Mouse (Mus musculus) forebrain, embryonic 11.5 days (tissue): Measurements from ENCODE around the gene Klhl35. TPM values are rescaled to one million over a fixed set of nuclear protein-coding genes. Genes with fewer than 3 reads are reported as not detected.
A peak's percentile ranks its signal among the peaks of the same experiment; 100 is the strongest.

Experiments used
- ATAC-seq: fragments of 200-750 bp; cut with Nextera tagmentation; replicated peaks from 2 replicates; pipeline ENCODE4 v1.8.0; 2017; ENCODE audit warnings: moderate TSS enrichment; ENCODE audit not compliant: low FRiP score
- DNase-seq: peaks from one replicate; pipeline ENCODE4 v3.0.0-alpha.2; 2017; ENCODE audit warnings: low spot score
- H3K27ac ChIP-seq: fragments of 300-500 bp; sonication (generic); 2 replicates; pipeline ENCODE4 v1.5.1; 2014; ENCODE audit warnings: low read depth, low read length
- H3K27me3 ChIP-seq: fragments of 300-500 bp; sonication (generic); 2 replicates; pipeline ENCODE4 v1.6.1; 2014; ENCODE audit warnings: mild to moderate bottlenecking, low read length, mixed read lengths; ENCODE audit not compliant: control insufficient read depth, insufficient read depth
- H3K36me3 ChIP-seq: fragments of 300-500 bp; sonication (generic); 2 replicates; pipeline ENCODE4 v1.6.1; 2014; ENCODE audit warnings: mild to moderate bottlenecking, low read length, moderate library complexity, mixed read lengths; ENCODE audit not compliant: control insufficient read depth, insufficient read depth
- H3K4me1 ChIP-seq: fragments of 300-500 bp; sonication (generic); replicated peaks from 2 replicates; pipeline ENCODE4 v1.6.1; 2014; ENCODE audit warnings: low read length, mixed read lengths; ENCODE audit not compliant: control insufficient read depth, insufficient read depth
- H3K4me2 ChIP-seq: fragments of 300-500 bp; sonication (generic); 2 replicates; pipeline ENCODE4 v1.6.1; 2014; ENCODE audit warnings: low read depth, mild to moderate bottlenecking, low read length, moderate library complexity, mixed read lengths; ENCODE audit not compliant: severe bottlenecking
- H3K4me3 ChIP-seq: fragments of 300-500 bp; sonication (generic); 2 replicates; pipeline ENCODE4 v1.5.1; 2014; ENCODE audit warnings: low read depth, low read length
- H3K9ac ChIP-seq: fragments of 300-500 bp; sonication (generic); 2 replicates; pipeline ENCODE4 v1.6.1; 2014; ENCODE audit warnings: low read length
- H3K9me3 ChIP-seq: fragments of 300-500 bp; sonication (generic); 2 replicates; pipeline ENCODE4 v1.6.1; 2016; ENCODE audit warnings: low read length, mixed read lengths; ENCODE audit not compliant: control insufficient read depth
- WGBS: fragments of 180-500 bp; shearing (Covaris S2); extraction: QIAGEN DNeasy Blood & Tissue Kit; methylation state at CpG from one replicate; pipeline ENCODE4 v1.1.7; 2014; 5-methylcytosine and 5-hydroxymethylcytosine counted together
- polyA plus RNA-seq: library from polyadenylated mRNA; unstranded; fragments of >200 nt; fragmentation: Nextera tagmentation; extraction: Ambion mirVana; gene quantifications from 2 replicates; pipeline ENCODE4 v1.2.1, GENCODE M21; 2014

Gene Klhl35
- polyA plus RNA-seq: 4.7 and 5.5 TPM in 2 replicates

DNA sequence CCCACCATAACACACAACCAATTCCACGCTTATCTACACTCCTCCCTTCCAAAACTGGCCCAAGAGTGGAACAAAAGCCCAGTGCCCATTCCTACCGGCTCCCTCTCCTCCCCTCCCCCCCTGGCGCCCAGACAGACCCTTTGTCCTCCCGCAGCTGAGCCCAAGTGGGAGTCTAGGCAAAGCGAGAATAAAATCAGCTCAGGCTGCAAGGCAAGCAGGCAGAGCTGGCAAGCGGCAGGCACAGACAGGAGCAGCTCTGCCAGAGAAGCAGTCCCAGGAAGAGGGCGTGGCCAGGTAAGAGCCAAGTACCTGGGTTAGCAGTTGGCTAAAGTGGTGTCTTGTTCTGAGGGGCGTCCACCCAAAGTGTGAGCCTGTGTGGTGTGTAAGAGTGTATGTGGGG, at the start of gene Klhl35:
Gene Klhl35 (plus strand): TSS at position 194 of the 400 bp plus-strand sequence.
- Histone ChIP-seq H3K36me3 (no peaks in the 10 kb centered on the region), H3K4me1 (peaks cover 15% of the 10 kb centered on the region), H3K4me3 (no peak within 1 kb of the TSS; the same call in 1 of the 2 replicates), H3K27me3 (peaks cover 17% of the 10 kb centered on the region), H3K9me3 (no peaks in the 10 kb centered on the region), H3K9ac (peak within 1 kb of the TSS; percentile 43), H3K27ac (0 out of 2 replicates have a peak within 1 kb of the TSS, but pooled peaks have one; percentile 4), H3K4me2 (peak within 1 kb of the TSS; percentile 26; the same call in 1 of the 2 replicates)
- ATAC-seq (no peak), DNase-seq (peak; percentile 69)
- 11% methylated on average over 8 of the region's 8 CpGs for WGBS

DNA sequence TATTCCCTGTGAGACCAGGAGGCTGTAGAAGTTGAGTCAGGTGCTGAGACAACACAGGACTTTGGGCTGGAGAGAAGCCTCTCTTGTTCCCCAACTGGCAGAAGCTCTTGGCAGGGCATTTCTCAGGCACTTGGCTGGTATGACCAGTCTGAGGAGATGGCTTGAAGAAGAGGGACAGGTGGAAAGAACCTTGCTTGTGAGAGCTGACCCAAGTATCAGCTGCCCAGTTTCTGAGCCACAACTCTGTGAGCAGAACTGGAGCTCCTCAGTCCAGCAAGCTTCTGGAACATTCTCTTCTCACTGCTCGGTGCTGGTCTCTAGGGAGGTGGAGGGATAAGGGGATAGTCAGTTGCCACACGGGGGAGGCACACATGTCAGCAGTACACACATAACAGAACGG, 46.5 kb upstream of the Klhl35 start:
- DNase-seq (no peak), ATAC-seq (no peak)
- Histone ChIP-seq H3K27me3 (no peaks in the 10 kb centered on the region), H3K4me1 (no peaks in the 10 kb centered on the region), H3K4me3 (no peak overlapping the region), H3K36me3 (no peaks in the 10 kb centered on the region), H3K27ac (no peak overlapping the region), H3K4me2 (no peak overlapping the region), H3K9ac (no peak overlapping the region), H3K9me3 (no peaks in the 10 kb centered on the region)
- WGBS: 90% methylated on average over 3 of the region's 3 CpGs

DNA sequence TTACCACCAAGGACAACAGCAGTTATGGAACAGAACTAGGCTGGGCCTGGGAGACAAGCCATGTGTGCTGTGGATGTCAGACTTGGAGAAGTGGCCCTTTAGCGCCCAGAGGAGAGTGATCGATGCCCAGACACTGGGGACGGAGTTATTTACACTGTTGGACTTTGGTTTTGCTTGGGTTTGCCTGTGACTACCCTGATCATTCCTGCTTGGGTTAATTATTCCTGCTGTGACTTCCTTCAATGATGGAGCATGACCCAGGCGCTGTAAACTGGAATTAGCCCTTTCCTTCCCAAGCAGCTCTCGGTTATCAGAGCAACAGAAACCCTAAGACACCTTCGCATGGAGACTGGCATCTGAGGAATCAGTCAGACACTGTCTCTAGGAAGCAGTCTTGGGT, 44.8 kb upstream of the Klhl35 start:
- Histone ChIP-seq H3K9me3 (no peaks in the 10 kb centered on the region), H3K9ac (no peak overlapping the region), H3K4me3 (no peak overlapping the region), H3K27ac (no peak overlapping the region), H3K27me3 (no peaks in the 10 kb centered on the region), H3K4me2 (no peak overlapping the region), H3K4me1 (peaks cover 3% of the 10 kb centered on the region; the same call in 1 of the 2 replicates), H3K36me3 (no peaks in the 10 kb centered on the region)
- WGBS: 92% methylated on average over 6 of the region's 6 CpGs
- DNase-seq (no peak), ATAC-seq (no peak)

DNA sequence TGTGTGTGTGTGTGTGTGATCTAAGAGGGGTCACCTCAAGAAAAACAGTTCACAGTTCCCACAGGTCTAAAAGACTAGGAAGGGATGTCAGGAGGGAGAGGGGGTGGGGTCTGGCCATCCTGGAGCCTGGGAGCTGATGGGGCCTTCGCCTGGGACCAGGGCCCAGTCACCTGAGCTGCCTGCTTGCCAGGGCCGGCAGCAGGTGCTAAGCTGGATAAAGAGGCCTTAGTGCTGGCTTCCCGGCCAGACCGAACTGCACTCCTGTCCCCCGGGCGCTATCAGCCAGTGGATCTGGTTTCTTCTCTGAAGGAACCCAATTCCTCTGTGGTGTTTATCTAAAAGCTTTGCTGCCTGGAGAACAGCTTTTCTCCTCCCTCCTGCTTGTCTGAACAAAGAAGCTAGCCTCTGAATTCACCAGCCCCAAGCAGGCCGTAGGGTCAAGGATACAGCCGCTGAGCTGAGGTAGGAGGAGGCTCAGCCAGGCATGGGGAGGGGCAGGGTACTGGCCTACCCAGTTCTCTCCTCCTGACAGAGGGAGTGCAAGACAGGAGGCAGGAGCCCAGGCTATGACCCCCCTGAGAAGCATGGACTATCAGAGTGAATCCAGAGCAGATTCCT, 41.2 kb upstream of the Klhl35 start:
- Histone ChIP-seq H3K36me3 (no peaks in the 10 kb centered on the region), H3K4me3 (no peak overlapping the region), H3K9ac (no peak overlapping the region), H3K4me2 (no peak overlapping the region), H3K4me1 (peaks cover 5% of the 10 kb centered on the region; the same call in 1 of the 2 replicates), H3K9me3 (no peaks in the 10 kb centered on the region), H3K27ac (peak overlapping the region; percentile 62; the same call in 1 of the 2 replicates), H3K27me3 (no peaks in the 10 kb centered on the region)
- WGBS: 27% methylated on average over 8 of the region's 8 CpGs
- no peak; the same call in 1 of the 2 replicates for ATAC-seq
- DNase-seq: no peak

DNA sequence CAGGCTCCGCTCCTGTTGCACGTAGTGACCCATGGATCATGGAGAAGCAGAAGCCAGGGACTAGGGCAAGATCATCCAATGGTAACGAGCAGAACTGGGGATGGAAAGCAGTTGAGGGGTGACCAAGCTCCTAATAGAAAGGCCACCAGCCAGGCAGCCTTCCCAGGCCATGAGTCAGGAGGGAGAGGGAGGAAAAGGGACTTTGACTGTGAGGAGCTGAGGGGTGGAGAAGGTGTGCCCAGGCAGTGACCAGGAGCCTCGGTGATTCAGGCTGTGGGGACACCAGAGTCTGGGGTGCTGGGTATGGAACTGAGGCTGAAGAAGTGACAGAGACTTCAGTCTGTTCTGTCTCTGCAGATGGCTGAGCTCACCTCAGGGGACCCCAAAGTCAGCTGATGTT, 40.1 kb upstream of the Klhl35 start:
- H3K36me3 ChIP-seq: no peaks in the 10 kb centered on the region
- peaks cover 5% of the 10 kb centered on the region; the same call in 1 of the 2 replicates for H3K4me1 ChIP-seq
- no peak for DNase-seq
- H3K27me3 ChIP-seq: no peaks in the 10 kb centered on the region
- ATAC-seq: no peak
- no peak overlapping the region for H3K9ac ChIP-seq
- no peak overlapping the region for H3K4me2 ChIP-seq
- WGBS: 86% methylated on average over 4 of the region's 4 CpGs
- no peak overlapping the region for H3K27ac ChIP-seq
- no peak overlapping the region for H3K4me3 ChIP-seq
- no peaks in the 10 kb centered on the region for H3K9me3 ChIP-seq

DNA sequence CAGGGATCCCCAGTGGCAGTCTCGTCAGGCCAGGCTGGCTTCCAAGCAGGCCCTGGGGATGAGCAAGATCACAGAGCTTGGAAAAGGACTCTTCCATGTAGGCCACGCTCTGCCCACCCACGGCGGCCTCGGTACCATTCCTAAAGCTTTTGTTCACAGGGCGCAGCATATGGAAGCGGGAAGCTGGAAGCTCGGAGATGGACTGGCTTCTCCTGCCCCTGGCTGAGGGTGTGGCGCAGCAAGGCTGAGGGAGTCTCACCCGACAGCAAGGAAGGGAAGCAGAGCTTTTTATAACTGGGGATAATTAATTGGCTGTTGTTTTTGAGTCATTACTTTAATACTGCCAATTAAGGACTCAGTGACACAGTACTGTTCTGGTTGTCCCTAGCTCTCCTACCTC, 38.8 kb upstream of the Klhl35 start:
- DNase-seq (no peak), ATAC-seq (peak; percentile 21; the same call in 1 of the 2 replicates)
- no peaks in the 10 kb centered on the region for H3K27me3 ChIP-seq
- peaks cover 5% of the 10 kb centered on the region; the same call in 1 of the 2 replicates for H3K4me1 ChIP-seq
- H3K4me2 ChIP-seq: no peak overlapping the region
- H3K9ac ChIP-seq: no peak overlapping the region
- H3K36me3 ChIP-seq: no peaks in the 10 kb centered on the region
- no peak overlapping the region for H3K4me3 ChIP-seq
- no peak overlapping the region for H3K27ac ChIP-seq
- no peaks in the 10 kb centered on the region for H3K9me3 ChIP-seq
- WGBS: 50% methylated on average over 10 of the region's 10 CpGs

DNA sequence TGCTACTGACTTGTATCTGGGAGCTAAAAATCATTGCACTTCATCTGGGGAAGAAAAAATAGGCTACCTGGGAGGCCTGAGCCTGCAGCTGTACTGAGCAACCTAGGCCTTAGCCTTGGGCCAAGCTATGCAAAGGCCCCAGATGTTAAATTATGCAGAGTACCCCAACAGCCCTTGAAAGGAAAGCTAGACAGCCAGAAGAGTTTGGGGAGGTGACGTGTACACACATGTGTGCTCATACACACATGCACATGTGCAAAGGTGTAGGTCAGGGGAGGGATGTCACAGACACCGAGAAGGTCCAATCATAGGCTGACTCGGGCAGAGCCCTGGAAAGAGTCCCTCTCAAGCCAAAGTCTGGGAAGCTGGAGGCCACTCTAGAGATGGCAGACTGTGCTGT, 37.8 kb upstream of the Klhl35 start:
- WGBS: 87% methylated on average over 3 of the region's 3 CpGs
- Histone ChIP-seq H3K36me3 (no peaks in the 10 kb centered on the region), H3K4me2 (no peak overlapping the region), H3K27ac (no peak overlapping the region), H3K9me3 (no peaks in the 10 kb centered on the region), H3K4me3 (no peak overlapping the region), H3K4me1 (peaks cover 5% of the 10 kb centered on the region; the same call in 1 of the 2 replicates), H3K27me3 (no peaks in the 10 kb centered on the region), H3K9ac (no peak overlapping the region)
- ATAC-seq (no peak), DNase-seq (no peak)

DNA sequence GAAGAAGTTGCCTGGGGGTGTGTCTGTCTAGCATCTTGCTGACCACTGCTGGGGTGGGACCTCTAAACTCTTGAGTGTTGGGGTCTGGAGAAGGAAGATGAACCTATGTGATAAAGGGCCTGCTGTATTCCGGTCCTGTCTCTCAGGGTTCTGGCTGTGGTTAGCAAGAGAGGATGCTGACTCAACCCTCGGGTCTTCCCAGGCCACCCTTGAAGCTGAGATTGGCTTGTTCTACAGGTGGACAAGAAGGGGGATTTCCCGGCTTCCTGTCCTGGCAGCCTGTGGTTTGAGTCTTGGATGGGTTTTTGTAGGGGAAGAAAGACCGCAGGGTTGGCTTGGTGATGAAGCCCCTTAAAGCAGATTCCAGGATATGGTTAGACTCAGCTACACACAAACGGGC, 37.0 kb upstream of the Klhl35 start:
- H3K4me1 ChIP-seq: peaks cover 5% of the 10 kb centered on the region; the same call in 1 of the 2 replicates
- no peak for ATAC-seq
- no peak overlapping the region for H3K9ac ChIP-seq
- H3K36me3 ChIP-seq: no peaks in the 10 kb centered on the region
- no peaks in the 10 kb centered on the region for H3K9me3 ChIP-seq
- H3K4me2 ChIP-seq: no peak overlapping the region
- H3K27me3 ChIP-seq: no peaks in the 10 kb centered on the region
- 97% methylated on average over 5 of the region's 5 CpGs for WGBS
- no peak for DNase-seq
- H3K27ac ChIP-seq: no peak overlapping the region
- H3K4me3 ChIP-seq: no peak overlapping the region

DNA sequence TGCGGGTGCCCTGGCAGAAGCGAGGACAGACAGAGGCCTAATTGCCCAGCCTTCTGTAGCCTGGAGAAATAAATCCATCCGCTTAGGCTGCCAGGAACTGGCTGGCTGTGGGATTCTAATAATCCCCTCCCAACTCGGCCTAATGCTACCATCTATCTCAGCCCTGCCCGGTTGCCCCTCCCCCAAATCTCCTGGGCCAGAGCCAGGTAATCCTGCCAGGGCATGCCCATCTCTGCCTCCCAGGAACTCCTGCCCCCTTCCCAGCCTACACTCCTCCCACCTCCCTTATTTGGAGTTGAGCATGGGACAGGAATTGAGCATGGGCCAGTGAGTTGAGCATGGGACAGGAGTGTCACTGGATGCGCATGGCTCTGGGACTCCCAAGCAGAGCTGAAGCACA, 36.0 kb upstream of the Klhl35 start:
- no peak for DNase-seq
- Histone ChIP-seq H3K9ac (no peak overlapping the region), H3K27ac (no peak overlapping the region), H3K9me3 (no peaks in the 10 kb centered on the region), H3K4me1 (peaks cover 5% of the 10 kb centered on the region; the same call in 1 of the 2 replicates), H3K4me3 (no peak overlapping the region), H3K4me2 (no peak overlapping the region), H3K27me3 (no peaks in the 10 kb centered on the region), H3K36me3 (no peaks in the 10 kb centered on the region)
- no peak for ATAC-seq
- WGBS: 35% methylated on average over 6 of the region's 6 CpGs
